Mouse (Mus musculus) lung, postnatal 4 days (tissue): ENCODE results near the gene Yy1.

ENCODE experiments used
- DNase-seq, 2 experiments: peaks; one replicate each; pipeline ENCODE4 v3.0.0; 2021

The Yy1 gene

DNA sequence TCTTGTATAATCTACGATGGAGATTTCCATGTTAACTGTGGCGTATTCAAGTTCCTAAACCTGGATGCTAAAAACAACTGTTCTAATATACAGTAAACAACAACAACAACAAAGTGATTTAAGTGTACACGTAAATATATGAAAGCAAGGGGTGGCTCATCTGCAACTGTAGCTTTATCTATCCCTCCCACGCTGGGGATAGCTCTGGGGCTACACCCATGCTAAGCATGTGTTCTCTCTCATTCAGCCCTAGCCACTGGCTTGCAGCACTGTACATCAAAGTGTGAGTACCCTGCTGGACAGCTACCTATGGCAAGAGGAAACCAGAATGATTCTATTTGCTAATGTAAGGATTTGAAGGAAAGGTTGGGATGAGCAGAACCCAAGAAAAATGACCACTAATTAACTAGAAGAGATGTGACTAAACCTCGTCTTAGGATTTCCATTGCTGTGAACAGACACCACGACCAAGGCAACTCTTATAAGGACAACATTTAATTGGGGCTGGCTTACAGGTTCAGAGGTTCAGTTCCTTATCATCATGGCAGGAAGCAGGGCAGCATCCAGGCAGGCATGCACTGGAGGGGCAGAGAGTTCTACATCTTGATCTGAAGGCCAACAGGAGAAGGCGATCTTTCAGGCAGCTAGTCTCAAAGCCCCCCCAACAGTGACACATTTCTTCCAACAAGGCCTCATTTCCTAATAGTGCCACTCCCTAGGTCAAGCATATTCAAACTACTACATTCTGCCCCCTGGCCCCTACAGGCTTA, 12.5 kb upstream of the Yy1 start:
- no peak for DNase-seq

DNA sequence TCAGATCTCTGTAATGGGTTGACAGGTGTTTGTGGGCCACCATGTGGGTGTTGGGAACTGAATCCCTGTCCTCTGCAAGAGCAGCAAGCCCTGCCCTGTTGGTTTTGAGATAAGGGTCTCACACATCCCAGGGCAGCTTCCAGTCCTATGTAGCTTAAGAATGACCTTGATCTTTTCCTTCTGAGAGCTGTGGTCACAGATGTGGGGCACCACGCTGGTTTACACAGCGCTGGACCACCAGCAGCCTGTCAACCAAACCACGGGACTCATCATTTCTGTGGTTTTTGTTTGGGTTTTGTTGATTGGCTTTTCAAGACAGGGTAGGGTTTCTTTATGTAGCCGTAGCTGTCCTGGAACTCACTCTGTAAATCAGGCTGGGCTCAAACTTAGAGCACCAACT, 7.6 kb upstream of the Yy1 start:
- DNase-seq, result no peak

DNA sequence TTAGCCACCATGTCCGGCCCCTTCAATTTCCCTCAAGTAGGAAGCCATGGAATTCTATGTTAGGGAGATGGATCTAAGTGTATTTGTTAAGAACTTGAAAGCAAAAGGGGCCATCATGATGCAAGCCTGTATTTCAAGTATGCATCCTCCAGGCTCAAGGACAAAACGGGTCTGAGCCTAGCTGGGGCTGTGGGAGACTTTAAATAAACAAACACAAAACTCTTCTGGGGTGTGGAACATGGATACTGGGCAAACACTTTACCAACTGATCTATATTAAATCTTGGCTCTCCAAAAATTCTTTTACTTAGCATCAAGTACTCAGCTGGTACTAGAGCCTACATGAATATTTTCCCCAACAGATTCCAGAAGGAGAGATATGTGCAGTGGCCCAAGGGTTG, 5.4 kb upstream of the Yy1 start:
- DNase-seq, result no peak

DNA sequence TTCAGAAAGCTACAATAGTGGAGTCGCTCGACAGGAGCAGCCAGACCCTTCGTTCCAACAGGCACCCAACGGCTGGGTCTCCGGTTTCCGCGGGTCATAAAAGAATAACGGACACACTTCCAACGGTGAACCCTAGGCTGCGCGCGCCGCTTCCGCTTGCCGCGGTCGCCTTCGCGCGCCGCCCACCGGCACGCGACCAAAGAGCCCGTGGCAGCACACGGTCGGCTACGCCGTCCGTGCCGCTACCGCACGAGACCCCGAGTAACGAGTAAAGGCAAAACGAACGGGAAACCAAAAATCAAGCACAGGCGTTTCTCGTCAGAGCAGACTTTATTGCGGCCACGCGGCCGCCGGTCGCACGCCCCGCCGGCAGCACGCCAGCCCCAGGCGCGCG, 624 bp upstream of the Yy1 start:
- peak; percentile 88 to 89 for DNase-seq

DNA sequence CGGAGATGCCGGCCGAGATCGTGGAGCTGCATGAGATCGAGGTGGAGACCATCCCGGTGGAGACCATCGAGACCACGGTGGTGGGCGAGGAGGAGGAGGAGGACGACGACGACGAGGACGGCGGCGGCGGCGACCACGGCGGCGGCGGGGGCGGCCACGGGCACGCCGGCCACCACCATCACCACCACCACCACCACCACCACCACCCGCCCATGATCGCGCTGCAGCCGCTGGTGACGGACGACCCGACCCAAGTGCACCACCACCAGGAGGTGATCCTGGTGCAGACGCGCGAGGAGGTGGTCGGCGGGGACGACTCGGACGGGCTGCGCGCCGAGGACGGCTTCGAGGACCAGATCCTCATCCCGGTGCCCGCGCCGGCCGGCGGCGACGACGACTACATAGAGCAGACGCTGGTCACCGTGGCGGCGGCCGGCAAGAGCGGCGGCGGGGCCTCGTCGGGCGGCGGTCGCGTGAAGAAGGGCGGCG, 724 bp downstream of the Yy1 start:
- DNase-seq, result peak; percentile 39 to 55

DNA sequence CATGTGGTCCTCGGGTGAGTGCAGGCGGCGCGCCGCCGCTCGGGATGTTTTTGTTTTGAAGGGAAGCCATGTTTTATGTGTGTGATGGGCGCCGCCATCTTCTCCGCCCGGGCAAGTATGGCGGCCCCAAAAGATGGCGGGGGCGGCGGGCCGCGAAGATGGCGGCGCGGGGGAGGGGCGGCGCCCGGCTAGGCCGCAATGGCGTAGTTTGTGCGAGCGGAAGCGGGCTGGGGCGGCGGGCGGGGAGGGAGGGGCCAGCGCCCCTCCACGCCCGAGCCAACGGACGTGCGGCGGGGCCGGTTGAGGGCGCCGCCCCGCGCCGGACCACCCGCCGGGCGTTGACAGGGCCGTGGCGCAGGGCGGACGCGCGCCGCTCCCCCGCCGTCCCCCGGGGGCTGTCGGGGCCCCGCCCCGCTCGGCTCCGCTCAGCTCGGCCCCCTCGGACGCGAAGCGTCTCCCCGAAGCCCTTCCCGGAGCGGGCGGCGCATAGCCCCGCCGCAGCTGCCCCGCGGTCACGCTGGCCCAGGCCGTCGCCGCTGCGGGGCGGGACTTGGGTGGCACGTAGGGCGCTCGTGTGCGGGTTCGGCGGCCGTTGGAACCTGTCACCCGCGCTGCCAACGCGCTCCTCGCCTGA, 1.4 kb downstream of the Yy1 start:
- peak; percentile 86 to 92 for DNase-seq

DNA sequence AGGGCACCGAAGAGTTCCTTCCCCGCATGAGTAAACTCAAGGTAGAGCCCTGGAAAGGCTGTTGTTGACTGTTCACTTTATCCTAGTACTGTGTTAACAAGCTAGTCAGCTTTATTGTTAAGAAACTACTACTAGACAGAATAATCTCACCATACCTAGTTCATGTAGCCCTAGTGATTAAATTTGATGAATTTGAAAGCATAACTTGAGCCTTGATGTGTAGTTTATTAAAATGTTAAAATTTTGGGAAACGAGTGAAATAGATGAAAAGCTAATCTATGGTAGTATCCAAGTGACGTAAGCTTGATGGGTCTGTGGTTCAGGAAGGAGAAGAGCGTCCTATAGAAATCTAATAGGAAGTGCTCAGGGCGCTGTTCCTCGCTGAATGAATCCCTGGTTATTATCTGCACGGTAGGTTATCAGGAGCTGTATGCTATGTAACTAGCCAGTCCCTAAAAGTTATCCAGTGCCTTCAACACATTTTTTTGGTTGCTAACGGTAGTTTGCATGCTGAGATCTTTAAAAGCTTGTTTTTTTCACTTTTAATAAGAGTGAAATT, 2.3 kb downstream of the Yy1 start:
- DNase-seq, result no peak

DNA sequence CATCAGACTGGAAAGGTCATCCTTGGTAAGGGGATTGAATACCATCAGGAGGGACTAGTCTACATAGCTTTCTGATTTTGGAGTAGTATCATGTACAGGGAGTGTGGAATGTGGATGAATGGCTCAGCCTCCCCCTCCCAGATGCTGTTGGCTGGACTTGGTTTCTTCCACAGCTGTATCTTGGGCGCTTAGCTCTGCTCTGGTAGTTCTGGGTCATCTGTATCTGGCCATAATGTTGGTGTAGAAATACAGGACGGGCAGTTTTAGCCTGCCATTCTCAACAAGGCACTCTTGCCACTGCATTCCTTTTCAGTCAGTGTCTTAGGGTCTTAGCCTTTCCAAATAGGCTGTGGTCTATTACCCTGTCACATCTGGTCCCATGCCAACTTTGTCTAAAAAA, 8.8 kb downstream of the Yy1 start:
- DNase-seq, result no peak

DNA sequence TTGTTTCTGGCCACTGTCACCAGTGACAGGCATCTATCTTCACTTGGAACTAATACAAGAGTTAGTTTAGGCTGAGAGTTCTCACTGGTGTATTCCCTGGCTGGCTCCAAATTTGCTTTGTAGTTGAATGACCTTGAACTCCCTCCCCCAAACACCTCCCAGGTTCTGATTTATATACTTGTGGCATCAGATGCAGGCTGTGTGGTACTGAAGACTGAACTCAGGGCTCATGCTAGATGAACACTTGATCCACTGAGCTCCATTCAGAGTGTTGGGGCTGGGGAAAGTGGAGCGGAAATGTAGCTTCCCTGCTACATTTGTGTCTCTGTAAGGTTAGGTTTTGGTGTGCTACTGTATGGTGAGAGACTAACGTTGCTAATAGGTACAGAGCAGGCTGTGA, 11.6 kb downstream of the Yy1 start:
- DNase-seq, result no peak

DNA sequence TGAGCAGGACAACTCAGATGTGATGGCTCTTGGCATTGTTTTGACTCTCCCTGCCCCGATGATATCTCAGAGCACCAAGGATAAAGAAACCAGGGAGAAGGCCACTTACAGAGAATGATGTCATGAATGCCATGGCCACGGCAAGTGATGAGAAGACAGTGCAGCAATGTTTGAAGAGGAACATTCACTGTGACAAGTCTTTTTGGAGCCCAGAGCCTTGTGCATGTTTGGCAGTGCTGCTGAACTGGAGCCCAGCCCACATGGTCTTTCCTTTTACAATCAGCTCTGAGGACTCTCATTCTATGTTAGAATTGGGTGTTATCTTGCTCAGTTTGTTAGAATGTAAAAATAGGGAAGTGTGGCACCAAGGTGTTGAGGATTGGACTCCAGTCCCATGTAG, 15.7 kb downstream of the Yy1 start:
- DNase-seq, result no peak

DNA sequence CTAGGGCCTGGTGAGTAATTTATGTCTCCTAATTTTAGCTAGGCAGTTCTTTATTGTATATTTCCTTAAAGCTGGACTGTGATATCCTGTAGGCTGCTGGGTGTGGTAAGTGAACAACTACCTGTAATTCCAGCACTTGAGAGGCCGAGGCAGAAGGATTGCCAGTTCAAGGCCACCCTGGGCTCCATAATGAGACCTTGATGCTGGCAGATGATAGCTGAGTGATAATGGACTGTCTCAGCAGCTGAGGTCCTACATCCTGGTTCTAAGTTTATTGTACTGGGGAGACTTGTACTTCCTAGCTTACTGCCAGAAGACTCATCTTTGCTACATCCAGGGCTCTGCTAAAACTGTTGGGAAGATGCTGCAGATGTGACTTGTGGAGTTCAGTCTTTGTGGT, 17.0 kb downstream of the Yy1 start:
- DNase-seq, result no peak

DNA sequence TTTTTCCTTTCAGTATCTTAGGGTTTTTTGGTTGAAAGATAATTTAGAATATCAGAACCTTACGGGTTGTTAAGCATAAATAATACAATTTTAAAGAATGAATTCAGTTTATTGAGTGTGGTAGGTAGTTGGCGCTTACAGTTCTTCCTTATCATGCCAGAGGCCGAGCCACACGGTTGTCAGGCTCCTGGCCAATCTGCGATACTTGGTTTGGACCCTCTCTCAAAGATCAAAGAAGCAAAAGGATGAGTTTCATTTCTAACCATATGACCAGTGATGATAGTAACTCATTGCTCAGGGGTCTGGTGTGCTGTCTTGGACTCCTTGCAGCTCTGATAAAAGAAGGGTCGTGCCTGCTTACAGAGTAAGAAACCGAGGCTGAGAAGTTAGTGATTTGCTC, 17.5 kb downstream of the Yy1 start:
- no peak for DNase-seq

DNA sequence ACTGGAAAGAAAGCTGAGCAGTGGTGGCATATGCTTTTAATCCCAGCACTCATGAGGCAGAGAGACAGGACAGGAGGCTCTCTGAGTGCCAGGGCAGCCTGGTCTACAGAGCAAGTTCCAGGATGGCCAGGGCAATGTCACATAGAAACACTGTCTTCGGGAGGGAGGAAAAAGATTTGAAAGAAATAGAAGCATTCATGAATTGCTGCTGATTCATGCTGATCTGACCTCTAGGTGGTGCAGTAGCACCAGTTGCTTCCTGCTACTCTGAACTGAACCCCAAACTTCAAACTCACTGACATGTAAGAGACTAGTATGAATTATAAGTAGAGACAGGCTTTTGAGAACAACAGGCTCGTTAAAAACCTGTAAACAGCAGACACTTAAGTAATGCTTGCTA, 18.4 kb downstream of the Yy1 start:
- DNase-seq, result peak in 1 of 2 experiments; percentile 31

DNA sequence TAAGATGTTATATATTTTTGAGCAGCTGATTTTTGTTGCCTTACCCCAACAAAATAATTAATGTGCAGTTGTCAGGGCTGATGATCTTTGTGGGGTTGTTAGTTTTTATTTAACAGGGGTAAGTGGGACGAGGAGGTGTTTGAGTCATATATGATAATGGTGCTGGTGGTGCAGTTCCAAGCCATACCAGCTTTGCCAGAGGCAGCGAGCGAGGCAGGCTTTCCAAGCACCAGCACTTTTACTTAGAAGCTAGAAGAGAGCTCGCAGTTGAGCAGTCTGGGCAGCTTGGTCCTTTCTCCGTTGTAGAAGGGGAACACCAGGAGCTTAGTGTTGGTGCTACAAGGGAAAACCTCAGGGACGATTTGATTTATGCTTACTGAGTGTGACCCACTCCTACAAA, 19.7 kb downstream of the Yy1 start:
- DNase-seq, result no peak

DNA sequence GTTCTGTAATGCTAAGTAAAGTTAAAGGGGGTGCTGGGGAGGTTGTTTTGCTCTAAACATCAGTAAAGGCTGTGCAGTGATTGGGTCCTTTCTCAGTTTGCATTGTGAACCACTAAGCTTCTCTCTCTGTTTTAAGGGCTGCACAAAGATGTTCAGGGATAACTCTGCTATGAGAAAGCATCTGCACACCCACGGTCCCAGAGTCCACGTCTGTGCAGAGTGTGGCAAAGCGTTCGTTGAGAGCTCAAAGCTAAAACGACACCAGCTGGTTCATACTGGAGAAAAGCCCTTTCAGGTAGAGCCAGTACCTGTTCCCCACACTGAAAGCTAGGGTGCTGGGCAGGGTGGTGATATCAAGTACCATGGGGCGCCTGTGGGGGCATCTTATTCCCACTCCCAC, 21.7 kb downstream of the Yy1 start:
- no peak for DNase-seq

DNA sequence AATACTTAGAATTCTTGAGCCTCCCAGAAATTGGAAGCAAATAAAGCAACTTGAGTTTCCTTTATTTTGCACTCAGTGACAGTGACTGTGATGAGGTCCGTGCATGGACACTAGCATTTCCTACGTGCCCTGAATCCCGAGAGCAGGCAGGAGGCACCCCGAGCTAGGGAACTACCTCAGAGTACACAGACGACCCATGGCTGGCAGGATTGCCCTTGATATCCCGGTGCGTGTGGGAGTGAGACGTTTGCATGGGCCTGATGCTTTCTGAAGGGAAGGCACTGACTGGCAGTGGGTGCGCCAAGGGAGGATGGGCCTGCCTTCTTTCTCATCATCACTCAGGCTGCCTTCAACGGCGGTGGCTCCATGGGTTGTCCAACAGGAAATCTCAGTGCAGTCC, 23.8 kb downstream of the Yy1 start:
- no peak for DNase-seq

DNA sequence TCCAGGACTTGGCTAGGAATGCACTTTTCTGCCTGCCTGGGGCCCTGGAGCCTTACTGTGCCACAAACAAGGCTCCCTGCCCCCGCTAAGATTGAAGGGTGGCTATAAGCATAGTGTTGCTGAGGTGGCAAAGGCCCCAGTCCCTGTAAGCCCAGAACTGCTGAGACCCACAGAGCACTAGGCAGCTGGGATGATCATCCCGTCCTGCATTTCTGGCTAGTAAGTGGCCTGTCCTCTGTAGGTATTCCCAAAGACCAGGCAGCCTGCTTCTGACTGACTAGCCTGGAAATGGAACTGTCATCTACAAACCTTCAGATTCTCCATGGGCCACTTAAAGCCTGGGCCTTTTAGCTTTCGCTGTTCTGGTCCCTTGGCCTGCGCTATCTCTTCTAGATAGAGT, 27.7 kb downstream of the Yy1 start:
- DNase-seq, result no peak

DNA sequence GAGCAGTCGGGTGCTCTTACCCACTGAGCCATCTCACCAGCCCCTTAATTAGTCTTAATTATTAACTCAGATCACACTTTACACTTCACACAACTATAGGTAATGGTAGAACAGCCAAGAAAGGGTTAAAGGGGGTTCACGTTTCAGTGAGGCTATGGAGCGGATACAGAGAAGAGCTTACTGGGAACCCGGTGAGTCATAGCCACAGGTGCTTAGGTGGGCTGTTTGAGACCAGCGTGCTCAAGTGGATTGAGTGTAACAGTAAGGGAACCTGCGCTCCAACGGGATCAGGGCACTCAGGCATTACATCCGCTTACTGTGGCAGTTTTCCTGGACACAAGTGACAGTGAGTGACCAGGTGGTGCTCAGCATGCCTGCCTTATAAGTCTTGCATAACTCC, 30.3 kb downstream of the Yy1 start:
- DNase-seq, result no peak

DNA sequence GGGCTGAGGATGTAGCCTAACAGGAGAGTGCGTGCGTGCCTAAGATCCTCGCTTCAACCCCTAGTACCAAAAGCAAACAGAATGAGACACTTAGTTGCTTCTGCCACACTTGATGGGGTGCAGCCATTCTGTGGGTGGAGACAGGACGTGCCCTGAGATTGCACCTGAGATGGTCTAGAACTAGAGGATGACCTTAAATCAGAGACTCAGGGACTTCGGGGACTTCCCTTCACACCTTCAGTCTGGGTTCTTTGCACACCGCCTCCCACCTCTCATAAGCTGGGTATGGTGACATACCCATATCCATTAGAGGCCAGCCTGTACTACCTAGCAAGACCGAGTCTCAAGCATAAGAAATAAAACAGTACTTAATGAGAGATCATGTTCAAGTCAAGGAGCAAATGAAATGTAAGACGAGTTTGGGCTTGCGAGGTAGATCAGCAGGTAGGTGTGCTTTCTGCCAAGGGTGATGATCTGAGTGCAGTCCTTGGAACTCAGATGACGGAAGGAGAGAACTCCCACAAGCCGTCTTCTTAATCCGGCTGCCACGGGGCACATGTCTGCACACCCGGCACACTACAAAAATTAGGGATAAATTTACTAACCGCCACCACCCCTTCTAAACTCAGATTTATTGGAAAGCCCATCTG, 31.6 kb downstream of the Yy1 start:
- DNase-seq, result no peak

DNA sequence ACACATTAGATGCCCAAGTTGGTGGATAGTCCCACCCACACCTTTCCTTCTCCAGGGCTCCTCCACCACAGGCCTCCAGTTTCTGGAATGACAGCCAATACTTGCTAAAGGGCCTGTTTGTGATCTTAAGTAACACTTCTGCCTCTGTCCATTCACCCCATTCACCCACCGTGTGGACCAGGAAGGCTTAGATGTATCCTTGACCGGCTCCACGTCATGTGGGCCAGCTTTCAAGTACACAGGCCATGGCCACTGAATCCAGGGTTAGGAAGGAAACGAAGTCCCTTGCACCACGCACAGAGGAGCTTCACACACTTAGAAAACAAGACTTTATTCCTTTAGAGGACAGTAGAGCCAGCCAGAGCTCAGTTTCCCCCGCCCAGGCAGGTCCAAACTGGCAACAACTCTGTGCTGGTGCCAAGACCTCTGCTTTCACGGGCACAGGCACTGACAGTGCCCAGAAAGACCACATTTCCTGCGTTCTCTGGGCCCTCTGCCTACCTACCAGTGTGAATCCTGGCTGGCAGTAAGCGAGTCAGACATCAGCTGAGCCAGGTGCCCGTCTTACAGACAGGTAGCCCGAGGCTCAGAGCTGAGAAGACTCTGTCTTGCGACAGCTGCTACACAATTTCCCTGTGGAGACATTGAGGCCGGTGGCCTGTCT, 32.9 kb downstream of the Yy1 start:
- DNase-seq, result no peak

DNA sequence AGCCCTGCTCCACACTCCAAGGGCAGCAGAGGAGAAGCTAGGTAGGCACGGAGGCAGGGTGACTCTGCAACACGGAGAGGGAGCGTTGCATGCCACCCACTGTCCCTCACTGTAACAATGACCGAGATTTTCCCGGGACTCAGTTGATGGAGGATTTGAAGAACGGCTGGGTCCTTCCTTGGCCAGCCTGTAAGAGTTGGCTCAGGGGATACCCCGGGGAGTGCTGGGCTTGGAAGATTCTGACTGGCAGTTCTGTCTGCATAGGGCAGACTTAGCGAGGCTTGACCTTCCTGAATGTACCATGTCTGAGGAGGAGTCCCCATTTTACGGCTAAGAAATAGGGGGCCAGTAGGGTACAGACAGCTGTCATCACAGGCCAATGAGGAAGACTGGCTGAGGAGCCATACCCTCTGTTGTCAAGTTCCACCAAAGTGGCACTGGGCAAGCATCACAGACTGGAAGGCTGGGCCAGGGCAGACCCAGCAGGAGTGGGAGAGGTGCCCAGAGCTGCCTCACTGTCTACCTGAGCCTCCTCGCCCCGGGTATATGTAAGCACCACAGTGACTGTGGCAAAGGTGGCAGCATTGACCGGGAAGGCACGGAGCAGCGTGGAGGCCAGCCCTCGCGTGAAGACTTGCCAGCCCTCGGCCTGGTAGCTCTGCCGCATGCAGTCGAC, 33.6 kb downstream of the Yy1 start:
- DNase-seq, result no peak

DNA sequence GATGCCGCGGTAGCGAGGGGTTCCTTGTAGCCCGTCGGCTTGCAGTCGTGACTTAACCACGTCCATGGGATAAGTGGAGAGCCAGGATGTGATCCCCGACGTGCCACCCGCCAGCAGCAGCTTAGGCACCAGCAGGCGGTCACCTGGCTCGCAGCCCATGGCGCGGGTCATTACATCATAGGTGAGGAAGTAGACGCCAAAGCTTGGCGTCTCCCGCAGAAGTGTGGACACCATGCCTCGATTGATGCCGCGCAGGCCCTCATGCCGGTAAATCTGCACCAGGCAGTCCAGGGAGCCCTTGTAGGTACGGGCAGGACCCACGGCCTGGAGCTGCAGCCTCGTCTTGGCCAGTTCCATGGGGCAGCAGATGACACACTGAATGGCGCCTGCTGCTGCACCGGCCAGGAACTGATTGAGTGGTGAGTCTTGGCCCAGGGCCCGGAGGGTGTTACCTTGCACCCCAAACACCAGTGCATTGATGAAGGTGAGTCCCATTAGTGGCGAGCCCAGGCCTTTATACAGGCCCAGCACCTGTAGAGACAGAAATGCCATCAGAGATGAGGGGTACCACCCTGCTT, 34.3 kb downstream of the Yy1 start:
- DNase-seq, result no peak
